Mouse (Mus musculus) gastrocnemius, postnatal 10 days (tissue): ENCODE measurements at regions not wholly inside any gene's neighbourhood (a gene's known extent, or its start where the extent isn't known, plus 50 kb on each side); places are given as distances from the start of the nearest gene placed in this dataset.

Source experiments
- DNase-seq: peaks from one replicate; pipeline ENCODE4 v3.0.0; 2021; ENCODE audit warnings: mixed read lengths

DNA sequence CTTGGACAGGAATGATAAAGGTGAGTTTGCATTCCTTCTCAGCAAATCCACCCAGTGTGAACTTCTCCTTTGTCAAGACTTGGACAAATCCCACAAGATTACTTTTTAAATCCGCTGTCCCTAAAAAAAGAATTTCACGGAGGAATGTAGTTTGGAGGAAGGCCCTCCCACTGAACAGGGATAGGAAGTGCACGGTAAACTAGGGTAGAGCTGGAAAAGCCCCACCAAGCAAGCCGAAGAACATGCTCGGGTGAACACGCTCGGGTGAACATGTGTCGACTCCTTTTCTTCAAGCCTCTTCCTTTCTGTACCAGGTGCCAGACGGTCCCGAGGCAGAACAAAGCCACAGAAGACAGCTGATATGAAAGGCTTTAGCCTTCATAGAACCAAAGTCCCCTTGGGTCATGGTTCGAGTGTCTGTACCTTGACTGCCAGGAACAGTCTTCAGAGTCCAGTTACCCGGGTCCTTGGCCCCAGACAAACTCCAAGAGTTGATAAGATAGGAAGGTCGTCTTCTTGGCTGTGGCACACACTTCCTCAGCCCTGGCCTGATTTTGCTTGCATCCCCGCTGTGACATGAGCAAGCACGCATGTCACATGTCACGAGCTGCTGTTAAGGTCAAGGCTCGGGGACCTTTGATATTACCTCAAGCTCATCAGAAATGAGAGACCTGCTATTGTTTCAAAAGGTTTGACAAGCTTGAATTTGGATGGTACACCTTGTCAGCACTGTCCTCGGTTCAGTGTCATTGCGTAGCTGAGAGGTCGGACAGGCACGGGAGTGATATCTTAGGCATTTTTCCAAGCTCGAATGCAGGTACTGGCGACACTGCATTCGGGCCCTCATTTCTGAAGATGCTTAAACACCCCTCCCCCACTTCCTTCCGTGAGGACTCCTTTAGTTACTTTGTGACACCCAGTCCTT lies 51.5 kb upstream of the Ryk start:
- DNase-seq: no peak

- DNase-seq: peak; percentile 91
Measured at GRCm38 (mm10) chr9:102784329-102785026, 50.2 kb upstream of the Ryk start.
